Mouse (Mus musculus) kidney, adult 8-10 months (tissue): ENCODE measurements around the gene Pdzd7.
A peak's percentile ranks its signal among the peaks of the same experiment; 100 is the strongest.

Experiments
- DNase-seq, 2 experiments: peaks; one replicate each; pipeline ENCODE4 v3.0.0; 2022

The Pdzd7 gene

GRCm38 (mm10) chr19:45030111-45030510, 15.4 kb downstream of the Pdzd7 start:
- peak; percentile 53 to 66 for DNase-seq

- DNase-seq: no peak
Observed at GRCm38 (mm10) chr19:45029571-45029970, 15.9 kb downstream of the Pdzd7 start.

- no peak for DNase-seq
Observed at GRCm38 (mm10) chr19:45028746-45029145, 16.8 kb downstream of the Pdzd7 start.

DNA sequence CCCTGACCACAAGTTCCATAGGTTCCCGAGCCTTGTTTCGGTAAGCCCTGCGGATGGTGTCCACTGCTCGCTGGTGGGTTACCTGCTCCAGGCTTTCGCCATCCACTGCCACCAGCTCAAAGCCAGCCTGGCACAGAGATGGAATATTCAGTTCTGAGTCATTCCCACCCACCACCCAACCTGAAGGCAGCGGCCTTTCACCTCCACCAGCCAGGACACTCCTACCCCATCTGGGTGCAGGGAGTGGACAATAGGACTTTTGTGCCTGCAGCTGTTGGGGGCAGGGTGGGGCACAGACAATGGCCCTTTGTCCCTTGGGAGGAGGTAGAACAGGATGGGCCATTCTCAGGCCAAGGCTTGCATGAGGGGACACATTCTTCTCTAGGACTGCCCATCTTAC, 17.7 kb downstream of the Pdzd7 start:
- DNase-seq: no peak

GRCm38 (mm10) chr19:45026958-45027670, 18.4 kb downstream of the Pdzd7 start:
- DNase-seq: no peak

DNA sequence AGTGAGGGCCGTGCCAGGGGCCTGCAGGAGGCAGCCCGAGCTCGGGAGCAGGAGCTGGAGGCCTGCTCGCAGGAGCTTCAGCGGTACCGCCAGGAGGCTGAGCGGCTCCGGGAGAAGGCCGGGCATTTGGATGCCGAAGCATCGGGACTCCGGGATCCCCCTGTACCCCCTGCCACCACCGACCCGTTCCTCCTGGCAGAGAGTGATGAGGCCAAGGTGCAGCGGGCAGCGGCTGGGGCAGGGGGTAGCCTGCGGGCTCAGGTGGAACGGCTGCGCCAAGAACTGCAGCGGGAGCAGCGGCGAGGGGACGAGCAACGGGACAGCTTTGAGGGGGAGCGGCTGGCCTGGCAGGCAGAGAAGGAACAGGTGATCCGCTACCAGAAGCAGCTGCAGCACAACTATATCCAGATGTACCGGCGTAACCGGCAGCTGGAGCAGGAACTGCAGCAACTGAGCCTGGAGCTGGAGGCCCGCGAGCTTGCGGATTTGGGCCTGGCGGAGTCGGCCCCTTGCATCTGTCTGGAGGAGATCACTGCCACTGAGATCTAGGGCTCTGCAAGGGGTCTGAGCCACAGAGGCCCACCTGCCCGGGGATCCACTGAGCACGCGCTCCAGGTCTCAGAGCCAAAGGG, 19.5 kb downstream of the Pdzd7 start:
- DNase-seq: no peak

- DNase-seq: no peak
Observed at GRCm38 (mm10) chr19:45024775-45025174, 20.7 kb downstream of the Pdzd7 start.

DNA sequence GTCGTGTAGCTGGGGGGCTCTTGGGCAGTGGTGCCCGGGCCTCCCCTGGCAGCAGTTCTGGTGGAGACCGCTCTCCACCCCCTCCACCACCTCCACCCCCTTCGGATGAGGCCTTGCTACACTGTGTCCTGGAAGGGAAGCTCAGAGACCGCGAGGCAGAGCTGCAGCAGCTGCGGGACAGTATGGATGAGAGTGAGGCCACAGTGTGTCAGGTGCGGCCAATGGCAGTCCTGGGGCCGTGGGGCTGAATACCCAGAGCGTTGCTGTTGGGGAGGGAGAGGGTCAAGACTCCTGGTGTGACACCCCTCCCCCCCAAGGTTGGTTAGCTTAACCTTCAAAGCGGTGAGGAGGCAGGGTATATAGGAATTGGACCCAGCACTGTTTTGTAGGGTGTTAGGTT, 21.5 kb downstream of the Pdzd7 start:
- DNase-seq: no peak

DNA sequence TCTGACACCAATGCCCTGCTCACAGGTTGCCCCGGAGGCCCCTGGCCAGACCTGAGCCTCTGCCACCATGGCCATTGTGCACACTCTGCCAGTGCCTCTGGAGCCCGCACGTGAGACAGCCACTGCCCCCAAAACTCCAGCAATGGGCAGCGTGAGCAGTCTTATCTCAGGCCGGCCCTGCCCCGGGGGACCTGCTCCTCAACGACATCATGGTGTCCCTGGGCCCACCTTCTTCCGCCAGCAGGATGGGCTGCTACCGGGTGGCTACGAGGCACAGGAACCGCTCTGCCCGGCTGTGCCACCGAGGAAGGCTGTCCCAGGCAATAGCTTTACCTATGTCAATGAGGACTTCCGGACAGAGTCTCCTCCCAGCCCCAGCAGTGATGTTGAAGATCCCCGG, 24.2 kb downstream of the Pdzd7 start:
- DNase-seq: no peak

- peak in 1 of 2 experiments; percentile 55 for DNase-seq
Observed at GRCm38 (mm10) chr19:45020348-45020747, 25.2 kb downstream of the Pdzd7 start.

- DNase-seq: peak; percentile 36 to 40
Observed at GRCm38 (mm10) chr19:45018351-45018831, 27.1 kb downstream of the Pdzd7 start.

GRCm38 (mm10) chr19:45017909-45018308, 27.6 kb downstream of the Pdzd7 start:
- DNase-seq: peak; percentile 85 to 86

DNA sequence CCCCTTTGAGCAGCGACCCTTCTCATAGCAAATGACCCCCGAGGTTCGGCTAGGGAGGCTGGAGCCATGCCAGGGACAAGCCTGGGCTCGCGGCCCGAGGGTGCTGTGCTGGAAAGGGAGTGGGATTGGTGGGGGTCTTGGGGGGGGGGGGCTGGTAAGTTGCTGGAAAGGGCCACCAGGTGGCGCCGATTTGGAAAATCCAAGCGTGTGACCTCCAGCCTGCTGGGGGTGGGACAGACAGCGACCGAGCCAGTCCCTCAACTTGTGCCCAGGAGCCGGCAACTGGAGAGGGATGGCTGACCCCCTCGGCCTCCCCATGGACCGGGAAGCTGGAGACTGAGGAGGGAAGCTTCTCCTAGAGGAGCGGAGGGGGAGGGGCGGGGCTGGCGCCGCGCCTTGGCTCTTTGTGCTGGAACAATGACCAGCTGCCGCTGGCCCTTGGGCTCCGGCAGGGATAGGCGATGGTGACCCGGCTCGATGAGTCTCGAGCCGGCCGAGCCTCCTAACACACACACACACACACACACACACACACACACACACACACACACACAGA, 28.2 kb downstream of the Pdzd7 start:
- DNase-seq: peak; percentile 80 to 86

- DNase-seq: peak; percentile 88
Observed at GRCm38 (mm10) chr19:45016341-45017215, 28.9 kb downstream of the Pdzd7 start.

GRCm38 (mm10) chr19:45015518-45016281, 29.8 kb downstream of the Pdzd7 start:
- DNase-seq: peak; percentile 61 to 65

DNA sequence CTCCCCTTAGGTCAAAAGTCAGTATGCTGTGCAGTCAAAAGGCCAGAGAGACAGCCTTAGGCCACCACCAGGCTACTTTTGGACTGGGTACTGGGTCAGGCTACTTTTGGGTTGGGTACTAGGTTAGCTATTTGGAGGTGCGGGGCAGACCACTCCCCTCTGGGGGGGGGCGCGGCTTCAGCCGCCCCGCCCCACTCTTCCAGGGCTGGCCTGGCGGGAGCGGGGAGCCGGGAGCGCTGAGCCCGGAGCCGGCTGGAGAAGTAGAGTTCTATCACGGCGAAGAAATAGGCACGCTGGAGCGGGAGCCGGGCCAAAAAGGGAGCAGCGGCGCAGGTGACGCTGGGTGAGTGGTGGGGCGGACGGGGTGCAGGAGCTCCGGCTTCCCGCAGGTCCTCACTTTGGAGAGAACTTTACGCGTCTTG, 30.5 kb downstream of the Pdzd7 start:
- peak; percentile 86 to 90 for DNase-seq

- peak; percentile 44 to 56 for DNase-seq
Observed at GRCm38 (mm10) chr19:45014335-45014971, 31.1 kb downstream of the Pdzd7 start, which contains the start of gene Lzts2. Gene Lzts2 (plus strand): TSS chr19:45014414.

DNA sequence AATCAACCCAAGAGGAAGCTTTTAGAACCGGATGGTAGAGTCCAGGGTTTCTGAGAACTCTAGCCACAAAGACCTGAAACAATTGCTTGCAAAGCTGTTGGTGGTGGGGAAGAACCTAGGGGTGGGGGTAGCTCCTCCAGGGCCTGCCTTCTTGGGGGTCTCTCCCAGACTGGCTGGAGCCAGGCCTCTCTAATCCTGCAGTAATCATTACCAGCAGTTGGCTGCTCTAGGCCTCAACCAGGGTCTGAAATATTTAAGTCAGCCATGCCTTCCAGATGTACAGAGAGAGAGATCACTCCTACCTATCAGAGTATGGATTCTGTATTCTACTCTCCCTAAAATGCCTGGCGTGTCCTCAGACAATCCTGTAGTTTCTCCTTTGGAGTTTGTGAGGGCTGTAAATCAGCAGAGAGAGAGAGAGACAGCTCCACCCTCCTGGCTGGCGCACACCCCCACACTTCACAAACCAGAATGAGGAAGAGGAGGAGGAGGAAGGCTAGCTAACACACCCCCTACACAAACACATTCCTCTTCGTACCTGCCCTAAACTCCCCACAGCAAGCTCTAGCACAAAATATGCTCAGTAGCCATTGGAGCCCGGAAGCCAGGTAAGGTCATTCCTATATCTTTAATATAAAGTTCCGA, 31.8 kb downstream of the Pdzd7 start:
- DNase-seq: no peak

GRCm38 (mm10) chr19:45012636-45013035, 32.9 kb downstream of the Pdzd7 start:
- DNase-seq: peak in 1 of 2 experiments; percentile 44

DNA sequence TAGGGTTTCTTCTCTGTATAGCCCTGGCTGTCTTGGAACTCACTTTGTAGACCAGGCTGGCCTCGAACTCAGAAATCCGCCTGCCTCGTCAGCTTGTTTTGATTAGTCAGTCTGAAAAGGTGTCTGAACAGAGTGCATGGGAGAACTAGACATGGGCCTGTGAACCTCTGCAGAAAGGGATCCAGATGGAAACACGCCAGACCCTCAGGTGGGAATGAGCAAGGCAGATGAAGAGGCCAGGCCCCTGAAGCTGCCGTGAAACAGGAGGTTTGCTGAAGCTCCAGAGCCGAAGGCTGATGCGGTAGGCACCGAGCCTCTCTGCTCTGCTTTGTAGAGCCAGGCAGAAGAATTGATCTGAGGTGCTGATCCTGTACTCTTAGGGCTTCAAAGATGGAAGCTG, 33.3 kb downstream of the Pdzd7 start:
- DNase-seq: no peak

DNA sequence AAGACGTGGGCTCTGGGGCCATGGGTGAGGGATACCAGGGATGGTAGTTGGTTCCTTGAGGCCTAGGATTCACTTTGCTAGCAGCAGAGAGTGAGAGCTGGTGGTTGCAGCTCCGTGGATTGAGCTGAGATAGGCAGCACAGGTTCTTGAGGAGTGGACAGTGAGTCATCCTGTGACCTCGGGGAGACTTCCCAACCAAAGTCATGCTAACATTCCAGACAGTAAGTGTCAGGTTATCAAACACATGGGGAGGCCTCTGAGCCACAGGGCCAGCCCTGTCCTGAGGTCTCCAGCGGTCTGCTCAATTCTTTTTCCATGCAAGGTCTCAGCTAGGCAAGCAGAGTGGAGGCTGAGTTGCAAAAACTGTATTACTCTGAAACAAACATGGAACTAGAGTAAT, 34.9 kb downstream of the Pdzd7 start:
- no peak for DNase-seq
